Mouse (Mus musculus) heart, postnatal 0 days (tissue): ENCODE results near the gene Rdx.

Source experiments
- CTCF ChIP-seq: IDR thresholded peaks from 2 replicates; pipeline ENCODE4 v1.5.1; 2016; ENCODE audit warnings: antibody characterized with exemption, control low read depth, low read depth
- EP300 ChIP-seq: IDR thresholded peaks from 2 replicates; pipeline ENCODE4 v1.6.1; 2016; ENCODE audit warnings: antibody characterized with exemption, low read depth

DNA sequence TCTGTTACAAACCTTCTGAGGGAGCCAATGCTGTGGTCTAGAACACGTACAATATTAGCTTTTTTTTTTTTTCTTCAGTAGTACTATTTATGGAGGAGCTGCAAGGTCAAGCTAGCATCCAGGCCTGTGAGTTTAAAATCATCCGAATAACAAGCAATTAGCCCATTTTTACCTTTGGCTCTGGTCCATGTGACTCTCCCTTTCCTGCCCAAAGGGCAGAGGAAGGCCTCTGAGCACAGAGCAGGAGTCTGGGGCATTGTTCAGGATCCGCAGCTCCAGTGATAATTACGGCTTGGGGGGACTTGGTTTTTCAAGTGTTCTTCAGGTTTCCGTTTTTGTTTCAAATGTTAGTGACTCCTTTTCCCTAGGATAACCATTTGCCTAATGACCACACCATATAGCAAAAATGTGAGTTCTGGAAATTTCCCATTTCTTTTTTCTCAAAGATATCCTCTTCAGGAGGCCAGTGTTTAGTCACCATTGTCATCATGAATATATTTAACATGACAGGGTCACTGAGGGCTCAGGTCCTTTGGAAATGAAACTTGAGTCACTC lies 33.0 kb upstream of the Rdx start:
- TF ChIP-seq CTCF (no peak), EP300 (no peak)
